Mouse (Mus musculus) liver, adult 2 months (tissue): Measurements from ENCODE around the gene Foxp1. TPM values are rescaled to one million over a fixed set of nuclear protein-coding genes. Genes with fewer than 3 reads are reported as not detected.

Experiments
- DNase-seq: peaks from one replicate; pipeline ENCODE4 v3.0.0-alpha.2; 2011; ENCODE audit warnings: low read depth, low spot score; ENCODE audit errors: extremely low read depth
- H3K27ac ChIP-seq: fragments of 200-500 bp; replicated peaks from 2 replicates; pipeline ENCODE4 v1.5.1; 2012; ENCODE audit warnings: low read depth, mild to moderate bottlenecking, control low read depth, inconsistent platforms, low read length; ENCODE audit not compliant: insufficient read depth
- H3K27me3 ChIP-seq: fragments of 200-500 bp; 2 replicates; pipeline ENCODE4 v1.6.1; 2012; ENCODE audit warnings: mild to moderate bottlenecking, moderate library complexity, low read length, inconsistent platforms; ENCODE audit not compliant: control insufficient read depth, insufficient read depth
- H3K36me3 ChIP-seq: fragments of 200-500 bp; 2 replicates; pipeline ENCODE4 v1.6.1; 2012; ENCODE audit warnings: low read length, inconsistent platforms; ENCODE audit not compliant: control insufficient read depth, insufficient read depth
- H3K4me1 ChIP-seq: fragments of 200-500 bp; 2 replicates; pipeline ENCODE4 v1.6.1; 2011; ENCODE audit warnings: low read length; ENCODE audit not compliant: control insufficient read depth, insufficient read depth
- H3K4me3 ChIP-seq: fragments of 200-500 bp; 2 replicates; pipeline ENCODE4 v1.5.1; 2011; ENCODE audit warnings: low read depth, mild to moderate bottlenecking, control low read depth, low read length, moderate library complexity; ENCODE audit not compliant: insufficient read depth
- H3K79me2 ChIP-seq: fragments of 200-500 bp; 2 replicates; pipeline ENCODE4 v1.6.1; 2012; ENCODE audit warnings: inconsistent platforms, mild to moderate bottlenecking, low read length, moderate library complexity; ENCODE audit not compliant: control insufficient read depth, insufficient read depth
- H3K9ac ChIP-seq: fragments of 200-500 bp; 2 replicates; pipeline ENCODE4 v1.6.1; 2012; ENCODE audit warnings: low read depth, mild to moderate bottlenecking, control low read depth, inconsistent platforms, low read length
- CTCF ChIP-seq: fragments of 200-500 bp; IDR thresholded peaks from 2 replicates; pipeline ENCODE4 v1.5.1; 2011; ENCODE audit warnings: low read depth, low read length, control low read depth
- POLR2A ChIP-seq: fragments of 200-500 bp; IDR thresholded peaks from 2 replicates; pipeline ENCODE4 v1.6.1; 2011; ENCODE audit warnings: low read length, control low read depth; ENCODE audit not compliant: insufficient read depth; ENCODE audit errors: extremely low read depth
- WGBS: fragments of 180-500 bp; shearing (Covaris S2); methylation state at CpG from one replicate; pipeline ENCODE4 v1.1.7; 2018; 5-methylcytosine and 5-hydroxymethylcytosine counted together
- polyA plus RNA-seq: library from polyadenylated mRNA; depleted of rRNA; stranded (reverse); fragments of >200 nt; gene quantifications from 2 replicates; pipeline ENCODE4 v1.2.3, GENCODE M21; 2012
- total RNA-seq: library from RNA; depleted of rRNA; stranded (reverse); fragments of >200 nt; gene quantifications from 2 replicates; pipeline ENCODE4 v1.2.3, GENCODE M21; 2014

Gene Foxp1
- total and polyA plus RNA-seq, 2 experiments: 22.7 to 24.8 TPM

- DNase-seq: no peak
- H3K27ac ChIP-seq: no peak overlapping the region
- no peak overlapping the region for H3K9ac ChIP-seq
- peaks cover 4% of the 10 kb centered on the region for H3K79me2 ChIP-seq
- H3K27me3 ChIP-seq: no peaks in the 10 kb centered on the region
- H3K4me3 ChIP-seq: no peak overlapping the region
- 95% methylated on average over 10 of the region's 10 CpGs for WGBS
- TF ChIP-seq POLR2A: no peak
- no peak for TF ChIP-seq CTCF
- no peaks in the 10 kb centered on the region for H3K36me3 ChIP-seq
- no peaks in the 10 kb centered on the region for H3K4me1 ChIP-seq
These were observed 458.5 kb downstream of the Foxp1 start for GRCm38 (mm10) chr6:99063982-99064484.

GRCm38 (mm10) chr6:99062931-99063330 is 459.6 kb downstream of the Foxp1 start:
- Histone ChIP-seq H3K9ac (no peak overlapping the region), H3K79me2 (peaks cover 8% of the 10 kb centered on the region), H3K27ac (no peak overlapping the region), H3K36me3 (no peaks in the 10 kb centered on the region; the same call in 1 of the 2 replicates), H3K4me3 (no peak overlapping the region), H3K4me1 (no peaks in the 10 kb centered on the region), H3K27me3 (no peaks in the 10 kb centered on the region)
- TF ChIP-seq POLR2A: no peak
- TF ChIP-seq CTCF: no peak
- 83% methylated on average over 8 of the region's 8 CpGs for WGBS
- DNase-seq: no peak

GRCm38 (mm10) chr6:99058688-99059087 is 463.8 kb downstream of the Foxp1 start:
- H3K27me3 ChIP-seq: no peaks in the 10 kb centered on the region
- no peak overlapping the region for H3K9ac ChIP-seq
- peaks cover 8% of the 10 kb centered on the region for H3K79me2 ChIP-seq
- TF ChIP-seq POLR2A: no peak
- no peak for TF ChIP-seq CTCF
- H3K27ac ChIP-seq: no peak overlapping the region
- 87% methylated on average over 3 of the region's 3 CpGs for WGBS
- no peak overlapping the region for H3K4me3 ChIP-seq
- no peaks in the 10 kb centered on the region; the same call in 1 of the 2 replicates for H3K4me1 ChIP-seq
- no peak for DNase-seq
- H3K36me3 ChIP-seq: no peaks in the 10 kb centered on the region; the same call in 1 of the 2 replicates

GRCm38 (mm10) chr6:99057113-99057553 is 465.4 kb downstream of the Foxp1 start:
- TF ChIP-seq CTCF (no peak), POLR2A (no peak)
- DNase-seq: no peak
- Histone ChIP-seq H3K79me2 (peaks cover 8% of the 10 kb centered on the region; the same call in 1 of the 2 replicates), H3K4me3 (no peak overlapping the region), H3K27ac (no peak overlapping the region), H3K27me3 (no peaks in the 10 kb centered on the region), H3K4me1 (no peaks in the 10 kb centered on the region; the same call in 1 of the 2 replicates), H3K9ac (no peak overlapping the region), H3K36me3 (no peaks in the 10 kb centered on the region; the same call in 1 of the 2 replicates)
- WGBS: 91% methylated on average over 4 of the region's 4 CpGs

GRCm38 (mm10) chr6:99056379-99056778 is 466.1 kb downstream of the Foxp1 start:
- Histone ChIP-seq H3K9ac (no peak overlapping the region), H3K4me3 (no peak overlapping the region), H3K27me3 (no peaks in the 10 kb centered on the region), H3K4me1 (peaks cover 2% of the 10 kb centered on the region), H3K79me2 (peaks cover 8% of the 10 kb centered on the region; the same call in 1 of the 2 replicates), H3K27ac (no peak overlapping the region), H3K36me3 (no peaks in the 10 kb centered on the region; the same call in 1 of the 2 replicates)
- TF ChIP-seq POLR2A (no peak), CTCF (no peak)
- WGBS: 37% methylated on average over 2 of the region's 2 CpGs
- no peak for DNase-seq

- H3K27me3 ChIP-seq: no peaks in the 10 kb centered on the region
- DNase-seq: no peak
- peaks cover 22% of the 10 kb centered on the region; the same call in 1 of the 2 replicates for H3K79me2 ChIP-seq
- no peaks in the 10 kb centered on the region; the same call in 1 of the 2 replicates for H3K36me3 ChIP-seq
- no peak overlapping the region for H3K9ac ChIP-seq
- H3K4me1 ChIP-seq: peaks cover 6% of the 10 kb centered on the region
- no peak overlapping the region for H3K4me3 ChIP-seq
- no peak for TF ChIP-seq POLR2A
- no peak for TF ChIP-seq CTCF
- WGBS: 99% methylated on average over 2 of the region's 2 CpGs
- no peak overlapping the region for H3K27ac ChIP-seq
These were observed 468.5 kb downstream of the Foxp1 start for GRCm38 (mm10) chr6:99053998-99054397.
